Mouse (Mus musculus) hindbrain, embryonic 15.5 days (tissue): ENCODE data around the gene Prn. TPM values are rescaled to one million over a fixed set of nuclear protein-coding genes. Genes with fewer than 3 reads are reported as not detected.

Experiments used
- ATAC-seq: fragments of 200-750 bp; cut with Nextera tagmentation; 2 replicates; pipeline ENCODE4 v1.8.0; 2017; ENCODE audit warnings: low read depth, moderate number of reproducible peaks, moderate TSS enrichment; ENCODE audit not compliant: low FRiP score
- H3K27ac ChIP-seq: fragments of 300-500 bp; sonication (generic); replicated peaks from 2 replicates; pipeline ENCODE4 v1.5.1; 2015; ENCODE audit warnings: mild to moderate bottlenecking, inconsistent platforms
- H3K27me3 ChIP-seq: fragments of 300-500 bp; sonication (generic); 2 replicates; pipeline ENCODE4 v1.6.1; 2015; ENCODE audit warnings: control low read depth, inconsistent platforms
- H3K36me3 ChIP-seq: fragments of 300-500 bp; sonication (generic); 2 replicates; pipeline ENCODE4 v1.6.1; 2015; ENCODE audit warnings: control low read depth, inconsistent platforms
- H3K4me1 ChIP-seq: fragments of 300-500 bp; sonication (generic); replicated peaks from 2 replicates; pipeline ENCODE4 v1.6.1; 2015; ENCODE audit warnings: control low read depth, inconsistent platforms
- H3K4me2 ChIP-seq: fragments of 300-500 bp; sonication (generic); 2 replicates; pipeline ENCODE4 v1.6.1; 2015; ENCODE audit warnings: moderate library complexity, mild to moderate bottlenecking, inconsistent platforms
- H3K4me3 ChIP-seq: fragments of 300-500 bp; sonication (generic); 2 replicates; pipeline ENCODE4 v1.5.1; 2015; ENCODE audit warnings: mild to moderate bottlenecking, inconsistent platforms
- H3K9ac ChIP-seq: fragments of 300-500 bp; sonication (generic); 2 replicates; pipeline ENCODE4 v1.6.1; 2015; ENCODE audit warnings: inconsistent platforms
- H3K9me3 ChIP-seq: fragments of 300-500 bp; sonication (generic); 2 replicates; pipeline ENCODE4 v1.6.1; 2016; ENCODE audit warnings: control low read depth, inconsistent platforms
- WGBS: fragments of 180-500 bp; shearing (Covaris S2); methylation state at CpG from one replicate; pipeline ENCODE4 v1.1.7; 2015; 5-methylcytosine and 5-hydroxymethylcytosine counted together
- polyA plus RNA-seq: library from polyadenylated mRNA; unstranded; fragments of >200 nt; fragmentation: Nextera tagmentation; extraction: Ambion mirVana; gene quantifications from 2 replicates; pipeline ENCODE4 v1.2.1, GENCODE M21; 2015

The Prn gene
- polyA plus RNA-seq, 1 experiment from 2014 or later, result not detected

DNA sequence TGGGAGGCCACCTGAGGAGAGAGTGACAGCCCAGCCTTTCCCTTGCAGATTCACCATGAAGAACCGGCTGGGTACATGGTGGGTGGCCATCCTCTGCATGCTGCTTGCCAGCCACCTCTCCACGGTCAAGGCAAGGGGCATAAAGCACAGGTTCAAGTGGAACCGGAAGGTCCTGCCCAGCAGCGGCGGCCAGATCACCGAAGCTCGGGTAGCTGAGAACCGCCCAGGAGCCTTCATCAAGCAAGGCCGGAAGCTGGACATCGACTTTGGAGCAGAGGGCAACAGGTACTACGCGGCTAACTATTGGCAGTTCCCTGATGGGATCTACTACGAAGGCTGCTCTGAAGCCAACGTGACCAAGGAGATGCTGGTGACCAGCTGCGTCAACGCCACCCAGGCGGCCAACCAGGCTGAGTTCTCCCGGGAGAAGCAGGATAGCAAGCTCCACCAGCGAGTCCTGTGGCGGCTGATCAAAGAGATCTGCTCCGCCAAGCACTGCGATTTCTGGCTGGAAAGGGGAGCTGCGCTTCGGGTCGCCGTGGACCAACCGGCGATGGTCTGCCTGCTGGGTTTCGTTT lies 43.3 kb downstream of the Prn start:
- H3K4me1 ChIP-seq, result peaks cover 16% of the 10 kb centered on the region
- H3K9me3 ChIP-seq, result no peaks in the 10 kb centered on the region
- ATAC-seq, result no peak
- H3K4me3 ChIP-seq, result peak overlapping the region; percentile 20
- H3K27ac ChIP-seq, result no peak overlapping the region
- H3K36me3 ChIP-seq, result no peaks in the 10 kb centered on the region
- no peak overlapping the region for H3K9ac ChIP-seq
- H3K27me3 ChIP-seq, result peaks cover 31% of the 10 kb centered on the region
- 17% methylated on average over 29 of the region's 29 CpGs for WGBS
- H3K4me2 ChIP-seq, result peak overlapping the region; percentile 48

GRCm38 (mm10) chr2:131953711-131954110 lies 44.0 kb downstream of the Prn start:
- peak overlapping the region; percentile 48 for H3K4me2 ChIP-seq
- peaks cover 16% of the 10 kb centered on the region for H3K4me1 ChIP-seq
- ATAC-seq, result no peak
- no peak overlapping the region for H3K27ac ChIP-seq
- no peak overlapping the region for H3K4me3 ChIP-seq
- peaks cover 31% of the 10 kb centered on the region for H3K27me3 ChIP-seq
- WGBS, result 86% methylated on average over 4 of the region's 4 CpGs
- H3K9ac ChIP-seq, result no peak overlapping the region
- no peaks in the 10 kb centered on the region for H3K36me3 ChIP-seq
- no peaks in the 10 kb centered on the region for H3K9me3 ChIP-seq

- H3K4me1 ChIP-seq, result peaks cover 16% of the 10 kb centered on the region
- peaks cover 31% of the 10 kb centered on the region for H3K27me3 ChIP-seq
- H3K27ac ChIP-seq, result no peak overlapping the region
- peak overlapping the region; percentile 81 for H3K4me2 ChIP-seq
- H3K9me3 ChIP-seq, result no peaks in the 10 kb centered on the region
- WGBS, result 66% methylated on average over 9 of the region's 9 CpGs
- peak; percentile 33 for ATAC-seq
- H3K4me3 ChIP-seq, result peak overlapping the region; percentile 45
- H3K9ac ChIP-seq, result no peak overlapping the region
- H3K36me3 ChIP-seq, result no peaks in the 10 kb centered on the region
Observed at GRCm38 (mm10) chr2:131954835-131955234, 45.1 kb downstream of the Prn start.

- ATAC-seq, result peak; percentile 69
- Histone ChIP-seq H3K4me2 (peak overlapping the region; percentile 81), H3K4me1 (peaks cover 14% of the 10 kb centered on the region), H3K9ac (no peak overlapping the region), H3K9me3 (no peaks in the 10 kb centered on the region), H3K27ac (no peak overlapping the region), H3K36me3 (no peaks in the 10 kb centered on the region), H3K27me3 (peaks cover 28% of the 10 kb centered on the region), H3K4me3 (peak overlapping the region; percentile 45)
- WGBS, result 6% methylated on average over 17 of the region's 17 CpGs
Observed at GRCm38 (mm10) chr2:131955264-131955663, 45.5 kb downstream of the Prn start.

- no peak for ATAC-seq
- H3K27me3 ChIP-seq, result peaks cover 25% of the 10 kb centered on the region
- WGBS, result 88% methylated on average over 7 of the region's 7 CpGs
- H3K36me3 ChIP-seq, result no peaks in the 10 kb centered on the region
- H3K9ac ChIP-seq, result no peak overlapping the region
- no peaks in the 10 kb centered on the region for H3K9me3 ChIP-seq
- no peak overlapping the region for H3K4me3 ChIP-seq
- H3K4me1 ChIP-seq, result peaks cover 14% of the 10 kb centered on the region
- H3K27ac ChIP-seq, result no peak overlapping the region
- H3K4me2 ChIP-seq, result no peak overlapping the region
Observed at GRCm38 (mm10) chr2:131956336-131957256, 46.8 kb downstream of the Prn start.

DNA sequence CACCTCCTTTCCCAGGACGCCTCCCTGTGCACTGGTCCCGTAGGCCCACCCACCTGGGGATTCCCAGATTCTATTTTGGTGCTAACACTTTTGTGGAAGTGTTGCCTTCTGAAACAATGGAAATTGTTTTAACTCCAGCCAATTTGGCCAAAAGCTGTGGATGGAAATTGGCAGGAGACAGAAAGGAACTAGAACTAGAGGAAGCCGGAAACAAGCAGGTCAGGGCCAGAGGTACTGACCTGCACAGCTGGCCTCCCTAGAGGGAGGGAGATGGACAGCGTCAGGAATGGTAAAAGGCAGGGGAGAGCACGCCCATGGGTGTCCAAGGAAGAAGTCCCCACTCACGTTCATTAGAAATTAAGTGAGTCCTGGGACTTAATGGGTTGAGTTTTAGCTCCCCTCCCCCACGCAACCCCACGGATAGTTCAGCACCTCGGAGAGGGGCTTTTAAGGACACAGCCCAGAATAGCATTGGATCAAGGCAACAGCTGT lies 48.0 kb downstream of the Prn start:
- ATAC-seq, result no peak

GRCm38 (mm10) chr2:131961671-131962070 lies 51.9 kb downstream of the Prn start:
- H3K27ac ChIP-seq, result no peak overlapping the region
- no peaks in the 10 kb centered on the region for H3K27me3 ChIP-seq
- WGBS, result 78% methylated on average over 2 of the region's 2 CpGs

More for the DNA sequence above, 48.0 kb downstream of the Prn start:
- Histone ChIP-seq H3K36me3 (no peaks in the 10 kb centered on the region), H3K4me3 (no peak overlapping the region), H3K27me3 (peaks cover 16% of the 10 kb centered on the region), H3K4me2 (no peak overlapping the region), H3K9ac (no peak overlapping the region), H3K27ac (no peak overlapping the region), H3K4me1 (peaks cover 9% of the 10 kb centered on the region), H3K9me3 (no peaks in the 10 kb centered on the region)
- WGBS, result 65% methylated on average over 9 of the region's 9 CpGs

GRCm38 (mm10) chr2:131970597-131970996 lies 60.8 kb downstream of the Prn start:
- 96% methylated on average over 2 of the region's 2 CpGs for WGBS
- H3K27me3 ChIP-seq, result no peaks in the 10 kb centered on the region
- H3K4me3 ChIP-seq, result no peak overlapping the region
- H3K9me3 ChIP-seq, result no peaks in the 10 kb centered on the region
- H3K4me2 ChIP-seq, result no peak overlapping the region
- H3K36me3 ChIP-seq, result no peaks in the 10 kb centered on the region
- no peak overlapping the region for H3K27ac ChIP-seq
- H3K4me1 ChIP-seq, result no peaks in the 10 kb centered on the region
- ATAC-seq, result no peak
- H3K9ac ChIP-seq, result no peak overlapping the region

More at GRCm38 (mm10) chr2:131961671-131962070, 51.9 kb downstream of the Prn start:
- ATAC-seq, result no peak
- no peaks in the 10 kb centered on the region for H3K9me3 ChIP-seq
- no peak overlapping the region for H3K4me2 ChIP-seq
- no peak overlapping the region for H3K4me3 ChIP-seq
- no peaks in the 10 kb centered on the region for H3K4me1 ChIP-seq
- no peak overlapping the region for H3K9ac ChIP-seq
- H3K36me3 ChIP-seq, result no peaks in the 10 kb centered on the region

- no peak overlapping the region for H3K4me2 ChIP-seq
- no peak overlapping the region for H3K27ac ChIP-seq
- H3K4me3 ChIP-seq, result no peak overlapping the region
- H3K9me3 ChIP-seq, result no peaks in the 10 kb centered on the region
- no peak overlapping the region for H3K9ac ChIP-seq
- ATAC-seq, result no peak
- H3K36me3 ChIP-seq, result no peaks in the 10 kb centered on the region
- no peaks in the 10 kb centered on the region for H3K27me3 ChIP-seq
- 79% methylated on average over 4 of the region's 4 CpGs for WGBS
- H3K4me1 ChIP-seq, result no peaks in the 10 kb centered on the region
Observed at GRCm38 (mm10) chr2:131971098-131971497, 61.3 kb downstream of the Prn start.

GRCm38 (mm10) chr2:131976663-131977062 lies 66.9 kb downstream of the Prn start:
- Histone ChIP-seq H3K9ac (no peak overlapping the region), H3K4me3 (no peak overlapping the region), H3K27me3 (no peaks in the 10 kb centered on the region), H3K4me1 (no peaks in the 10 kb centered on the region), H3K9me3 (no peaks in the 10 kb centered on the region), H3K36me3 (no peaks in the 10 kb centered on the region), H3K27ac (no peak overlapping the region), H3K4me2 (no peak overlapping the region)
- WGBS, result 78% methylated on average over 3 of the region's 3 CpGs
- ATAC-seq, result no peak

DNA sequence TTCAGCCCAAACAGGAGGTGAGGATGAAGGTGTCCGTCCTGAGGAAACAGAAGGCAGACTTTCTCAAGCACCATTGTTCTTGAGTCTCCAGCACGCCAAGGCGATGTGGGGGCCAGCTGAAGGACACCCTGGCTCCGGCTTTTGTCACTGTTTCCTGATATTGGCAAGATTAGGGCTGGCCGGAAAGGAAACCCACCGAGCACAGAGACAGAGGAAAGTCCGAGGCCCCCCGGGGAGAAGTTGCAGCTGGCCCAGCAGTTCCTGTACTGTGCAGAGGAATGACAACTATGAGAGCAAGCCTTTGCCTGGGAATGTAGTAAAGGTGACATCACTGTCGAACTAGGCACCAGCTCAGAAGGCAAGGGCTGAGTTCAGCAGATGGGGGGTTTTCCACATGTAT lies 71.1 kb downstream of the Prn start:
- ATAC-seq, result 0 out of 2 replicates have a peak, but pooled peaks have one; percentile 38
- H3K4me3 ChIP-seq, result no peak overlapping the region
- no peaks in the 10 kb centered on the region for H3K27me3 ChIP-seq
- no peaks in the 10 kb centered on the region for H3K9me3 ChIP-seq
- H3K36me3 ChIP-seq, result no peaks in the 10 kb centered on the region
- H3K9ac ChIP-seq, result no peak overlapping the region
- no peaks in the 10 kb centered on the region for H3K4me1 ChIP-seq
- WGBS, result 54% methylated on average over 9 of the region's 9 CpGs
- no peak overlapping the region for H3K4me2 ChIP-seq
- H3K27ac ChIP-seq, result no peak overlapping the region

GRCm38 (mm10) chr2:131982546-131983196 lies 72.9 kb downstream of the Prn start:
- H3K4me3 ChIP-seq, result no peak overlapping the region
- no peak overlapping the region for H3K27ac ChIP-seq
- peak; percentile 83; the same call in 1 of the 2 replicates for ATAC-seq
- H3K4me1 ChIP-seq, result no peaks in the 10 kb centered on the region
- no peak overlapping the region for H3K4me2 ChIP-seq
- WGBS, result 18% methylated on average over 6 of the region's 6 CpGs
- H3K9me3 ChIP-seq, result no peaks in the 10 kb centered on the region
- no peaks in the 10 kb centered on the region for H3K36me3 ChIP-seq
- H3K27me3 ChIP-seq, result no peaks in the 10 kb centered on the region
- H3K9ac ChIP-seq, result no peak overlapping the region
